Mouse (Mus musculus) bone marrow macrophage, adult 2 months (primary cell): ENCODE measurements around the gene Dnajc22.

ENCODE experiments used
- CTCF ChIP-seq: IDR thresholded peaks from 2 replicates; pipeline ENCODE4 v1.5.1; 2012; ENCODE audit warnings: low read depth, mild to moderate bottlenecking, low read length, moderate library complexity
- POLR2A ChIP-seq: IDR thresholded peaks from 2 replicates; pipeline ENCODE4 v1.6.1; 2012; ENCODE audit warnings: mild to moderate bottlenecking, low read depth, low read length, borderline replicate concordance

DNA sequence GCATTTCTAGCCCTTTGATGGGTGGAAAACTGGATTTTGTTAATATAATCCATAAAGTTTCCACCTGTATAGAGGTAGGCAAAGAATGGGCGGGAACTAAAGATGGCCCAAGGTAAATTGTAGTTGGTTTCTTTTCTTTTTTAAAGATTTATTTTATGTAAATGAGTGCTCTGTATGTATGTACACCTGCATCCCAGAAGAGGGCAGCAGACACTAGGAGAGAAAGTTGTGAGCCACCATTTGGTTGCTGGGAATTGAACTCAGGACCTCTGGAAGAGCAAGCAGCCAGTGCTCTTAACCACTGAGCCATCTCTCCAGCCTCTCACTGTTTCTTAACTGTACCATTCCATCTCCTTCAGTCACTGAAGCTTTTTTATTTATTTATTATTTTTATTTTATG is 21.0 kb upstream of the Dnajc22 start:
- TF ChIP-seq POLR2A: no peak
- TF ChIP-seq CTCF: no peak
